Mouse (Mus musculus) cerebellum, adult 2 months (tissue): ENCODE data around the gene Tgm5. TPM values are rescaled to one million over a fixed set of nuclear protein-coding genes. Genes with fewer than 3 reads are reported as not detected.
A peak's percentile ranks its signal among the peaks of the same experiment; 100 is the strongest.
"Not testable (repeated sequence)": the region's sequence is repeated elsewhere in the genome, so short reads cannot be mapped to it uniquely, and the experiment has no call there.

Experiments used
- DNase-seq, 2 experiments: peaks; one replicate each; pipeline ENCODE4 v3.0.0; 2021
- H3K27ac ChIP-seq: fragments of 200-500 bp; 2 replicates; pipeline ENCODE4 v1.5.1; 2012; ENCODE audit warnings: low read length, control low read depth, inconsistent platforms; ENCODE audit not compliant: insufficient read depth
- H3K27me3 ChIP-seq: fragments of 200-500 bp; 2 replicates; pipeline ENCODE4 v1.6.1; 2012; ENCODE audit warnings: inconsistent platforms, mild to moderate bottlenecking, low read length, moderate library complexity; ENCODE audit not compliant: control insufficient read depth, insufficient read depth
- H3K4me1 ChIP-seq: fragments of 200-500 bp; 2 replicates; pipeline ENCODE4 v1.6.1; 2011; ENCODE audit warnings: low read length; ENCODE audit not compliant: control insufficient read depth, insufficient read depth
- H3K4me3 ChIP-seq: fragments of 200-500 bp; replicated peaks from 2 replicates; pipeline ENCODE3; 2011; ENCODE audit warnings: mild to moderate bottlenecking, low read depth, low read length, control low read depth; ENCODE audit not compliant: insufficient read depth
- CTCF ChIP-seq: fragments of 200-500 bp; IDR thresholded peaks from 2 replicates; pipeline ENCODE4 v1.5.1; 2011; ENCODE audit warnings: low read depth, mild to moderate bottlenecking, control low read depth, low read length, moderate library complexity, borderline replicate concordance; ENCODE audit not compliant: insufficient read depth
- POLR2A ChIP-seq: fragments of 200-500 bp; IDR thresholded peaks from 2 replicates; pipeline ENCODE4 v1.6.1; 2011; ENCODE audit warnings: low read length, control low read depth, borderline replicate concordance; ENCODE audit not compliant: insufficient read depth
- whole genome bisulfite sequencing: fragments of 180-500 bp; shearing (Covaris S2); methylation state at CpG from one replicate; pipeline ENCODE4 v1.1.7; 2018; 5-methylcytosine and 5-hydroxymethylcytosine counted together
- polyA plus RNA-seq: library from polyadenylated mRNA; depleted of rRNA; stranded (reverse); fragments of >200 nt; gene quantifications from 2 replicates; pipeline ENCODE4 v1.2.3, GENCODE M21; 2012; rRNA removed

Gene Tgm5
- polyA plus RNA-seq, 1 experiment = 2.7 TPM

DNA sequence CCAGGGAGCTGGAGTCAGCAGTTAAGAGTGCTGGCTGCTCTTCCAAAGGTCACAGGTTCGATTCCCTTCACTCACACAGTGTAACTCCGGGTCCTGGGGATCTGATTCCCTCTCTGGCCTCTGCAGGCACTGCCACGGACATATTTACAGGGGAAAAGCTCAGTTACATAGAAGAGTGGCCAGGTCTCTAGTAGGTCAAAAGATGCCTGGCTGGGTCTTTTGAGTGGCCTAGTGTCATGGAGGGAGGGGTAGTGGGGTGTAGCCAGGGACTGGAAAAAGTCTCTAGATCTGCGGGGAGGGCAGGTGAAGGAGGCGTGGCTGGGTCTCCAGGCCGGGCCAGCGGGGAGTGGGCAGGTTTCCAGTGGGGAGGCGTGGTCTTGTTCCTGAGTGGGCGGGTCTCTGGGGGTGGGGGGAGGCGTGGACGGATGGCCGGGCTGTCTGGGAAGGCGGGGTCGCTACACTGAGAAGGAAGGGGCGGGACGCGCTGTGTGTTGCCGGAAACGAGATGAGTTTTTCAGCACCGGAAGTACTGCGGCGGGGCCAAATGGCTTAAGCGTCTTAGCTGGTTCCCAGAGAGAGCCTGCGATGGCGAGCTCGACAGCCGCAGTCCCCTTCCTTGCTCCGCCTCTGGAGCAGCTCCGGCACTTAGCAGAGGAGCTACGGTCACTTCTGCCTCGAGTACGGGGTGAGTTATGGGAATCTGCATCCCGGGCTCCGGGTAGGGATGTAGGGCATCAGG is 77.5 kb downstream of the Tgm5 start, which contains the start of gene Ccndbp1:
Gene Ccndbp1, plus strand, starts transcription at position 479 of the 739 bp plus-strand sequence.
- DNase-seq = peak; percentile 86 to 87
- peak within 1 kb of the TSS; percentile 80 for H3K4me3 ChIP-seq
- peaks cover 34% of the 10 kb centered on the region; the same call in 1 of the 2 replicates for H3K4me1 ChIP-seq
- WGBS = 1% methylated on average over 34 of the region's 34 CpGs
- no peaks in the 10 kb centered on the region for H3K27me3 ChIP-seq
- peak; percentile 59; the same call in 1 of the 2 replicates for TF ChIP-seq POLR2A
- TF ChIP-seq CTCF = no peak
- H3K27ac ChIP-seq = peak within 1 kb of the TSS; percentile 85

DNA sequence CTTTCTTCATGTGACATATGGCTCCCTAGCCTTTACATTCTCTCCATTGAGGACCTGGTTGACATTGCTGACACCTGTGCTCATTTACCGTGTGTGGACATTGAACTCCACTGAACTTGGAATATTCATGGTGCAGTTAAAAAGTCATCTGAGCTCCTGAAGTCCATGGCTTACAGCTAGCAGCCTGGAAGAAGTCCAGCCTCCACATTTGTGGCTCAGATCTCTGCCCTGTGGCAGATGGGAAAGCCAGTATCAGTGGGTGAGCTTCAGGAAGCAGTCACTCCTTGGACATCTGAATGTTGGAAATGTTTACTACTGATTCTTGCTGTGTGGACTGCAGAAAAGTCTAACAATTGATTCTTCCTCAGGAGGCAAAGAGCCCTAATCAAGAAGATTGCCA is 78.7 kb downstream of the Tgm5 start:
- Histone ChIP-seq H3K4me3 (no peak overlapping the region), H3K4me1 (peaks cover 34% of the 10 kb centered on the region; the same call in 1 of the 2 replicates), H3K27ac (peak overlapping the region; percentile 88), H3K27me3 (no peaks in the 10 kb centered on the region)
- TF ChIP-seq CTCF (no peak), POLR2A (peak; percentile 36; the same call in 1 of the 2 replicates)
- WGBS = 9% methylated on average over 1 of the region's 1 CpGs
- DNase-seq = peak; percentile 86 to 96

GRCm38 (mm10) chr2:121004018-121004811 is 81.4 kb downstream of the Tgm5 start:
- TF ChIP-seq POLR2A (no peak), CTCF (no peak)
- peak overlapping the region; percentile 92 for H3K27ac ChIP-seq
- peak; percentile 87 to 95 for DNase-seq
- 24% methylated on average over 7 of the region's 7 CpGs for WGBS
- no peak overlapping the region for H3K4me3 ChIP-seq
- no peaks in the 10 kb centered on the region for H3K27me3 ChIP-seq
- H3K4me1 ChIP-seq = peaks cover 30% of the 10 kb centered on the region; the same call in 1 of the 2 replicates

GRCm38 (mm10) chr2:121003586-121003985 is 82.1 kb downstream of the Tgm5 start:
- TF ChIP-seq CTCF (peak; percentile 48; the same call in 1 of the 2 replicates), POLR2A (no peak)
- Histone ChIP-seq H3K4me3 (no peak overlapping the region), H3K4me1 (peaks cover 33% of the 10 kb centered on the region; the same call in 1 of the 2 replicates), H3K27ac (peak overlapping the region; percentile 82), H3K27me3 (no peaks in the 10 kb centered on the region)
- peak in 1 of 2 experiments; percentile 47 for DNase-seq
- 75% methylated on average over 2 of the region's 2 CpGs for WGBS

- Histone ChIP-seq H3K27me3 (no peaks in the 10 kb centered on the region), H3K27ac (no peak overlapping the region), H3K4me3 (no peak overlapping the region), H3K4me1 (peaks cover 16% of the 10 kb centered on the region; the same call in 1 of the 2 replicates)
- 47% methylated on average over 8 of the region's 8 CpGs for WGBS
- TF ChIP-seq POLR2A (no peak), CTCF (no peak)
- DNase-seq = no peak
Measured at GRCm38 (mm10) chr2:120998863-120999262, 86.8 kb downstream of the Tgm5 start.

DNA sequence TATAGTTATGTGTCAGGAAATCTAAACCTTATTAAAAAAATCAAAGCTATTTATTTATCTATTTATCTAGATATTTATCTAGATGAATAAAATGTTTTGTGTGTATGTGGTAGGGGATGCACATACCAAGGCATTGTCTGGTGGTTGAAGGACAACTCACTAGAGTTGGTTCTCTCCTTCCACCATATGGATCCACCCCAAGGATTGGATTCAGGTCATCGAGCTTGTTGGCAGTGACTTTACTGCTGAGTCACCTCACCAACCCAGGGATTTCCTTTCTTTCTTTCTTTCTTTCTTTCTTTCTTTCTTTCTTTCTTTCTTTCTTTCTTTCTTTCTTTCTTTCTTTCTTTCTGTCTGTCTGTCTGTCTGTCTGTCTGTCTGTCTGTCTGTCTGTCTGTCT is 89.0 kb downstream of the Tgm5 start:
- H3K4me1 ChIP-seq = peaks cover 13% of the 10 kb centered on the region; the same call in 1 of the 2 replicates
- H3K27me3 ChIP-seq, H3K4me3 ChIP-seq: not testable (repeated sequence)
- 0 out of 2 replicates have a peak overlapping the region, but pooled peaks have one; percentile 80 for H3K27ac ChIP-seq
- DNase-seq = peak; percentile 51 to 83
- 4% methylated on average over 1 of the region's 1 CpGs for WGBS

Other genes starting within 250 kb of the Tgm5 start
- gene Cdan1, start 235.7 kb downstream of the Tgm5 start, polyA plus RNA-seq = 37.8 and 45.8 TPM in 2 replicates
- gene Ttbk2, start 235.2 kb downstream of the Tgm5 start, polyA plus RNA-seq = 31.7 and 32.5 TPM in 2 replicates
- gene Ubr1, start 115.1 kb downstream of the Tgm5 start, polyA plus RNA-seq = 24.2 and 32.4 TPM in 2 replicates
- gene Tmem62, start 108.8 kb downstream of the Tgm5 start, polyA plus RNA-seq = 68.0 and 73.6 TPM in 2 replicates
- gene Ccndbp1, start 77.4 kb downstream of the Tgm5 start, polyA plus RNA-seq = 155 and 179 TPM in 2 replicates
- gene Epb42, start 48.8 kb downstream of the Tgm5 start, polyA plus RNA-seq = 0.38 and 0.51 TPM in 2 replicates
- 1.3 and 1.4 TPM in 2 replicates for gene Tgm7, start 24.0 kb upstream of the Tgm5 start, polyA plus RNA-seq
- 26.3 and 26.7 TPM in 2 replicates for gene Adal, start 54.6 kb upstream of the Tgm5 start, polyA plus RNA-seq
- gene Lcmt2, start 54.8 kb upstream of the Tgm5 start, polyA plus RNA-seq = 9.2 and 10.6 TPM in 2 replicates
- gene Tubgcp4, start 84.8 kb upstream of the Tgm5 start, polyA plus RNA-seq = 40.2 and 47.4 TPM in 2 replicates
- 6.4 and 6.8 TPM in 2 replicates for gene Zscan29, start 85.3 kb upstream of the Tgm5 start, polyA plus RNA-seq
- 57.9 and 59.4 TPM in 2 replicates for gene Trp53bp1, start 185.6 kb upstream of the Tgm5 start, polyA plus RNA-seq
- gene Map1a, start 203.8 kb upstream of the Tgm5 start, polyA plus RNA-seq = 223 and 254 TPM in 2 replicates